In genomic region chr13:95032127-95032831, GRCm38 (mm10) we compare ENCODE assay signal across 14 mouse cellular contexts. TPM values are rescaled to one million over a fixed set of nuclear protein-coding genes. Genes with fewer than 3 reads are reported as not detected.
DNase-seq lines count a peak whose midpoint lies in the region; ATAC-seq and TF ChIP-seq lines count a peak whose summit lies in the region.
"Had no signal": no experiment of that assay in that cellular context is flagged by ENCODE, and none has a peak within 500 bp of the region (broad histone marks: within the 10 kb centered on the region; RNA-seq: fewer than 3 reads in every experiment).

No protein-coding gene starts in this region.

- H3K9me3 ChIP-seq in heart, embryonic 13.5 days, result 0 out of 2 replicates have a peak, but pooled peaks cover 3% of the 10 kb centered on the region
- H3K9me3 ChIP-seq in heart, embryonic 12.5 days (replicated peaks), result peaks cover 7% of the 10 kb centered on the region; the same call in 1 of the 2 replicates
- no peaks in the 10 kb centered on the region for H3K9me3 ChIP-seq in liver, postnatal 0 days (ENCODE audit: low read length)
- no peaks in the 10 kb centered on the region for H3K9me3 ChIP-seq in liver, embryonic 12.5 days (replicated peaks)
- no peaks in the 10 kb centered on the region for H3K9me3 ChIP-seq in midbrain, postnatal 0 days (ENCODE audit: low read length)
- H3K9me3 ChIP-seq: embryonic facial prominence, embryonic 13.5 days had no signal

- WGBS in heart, embryonic 13.5 days, result 59% methylated on average over 17 of the region's 17 CpGs
- WGBS in heart, embryonic 12.5 days, result 69% methylated on average over 17 of the region's 17 CpGs
- 74% methylated on average over 17 of the region's 17 CpGs for WGBS in liver, postnatal 0 days (ENCODE audit: insufficient replicate concordance)
- WGBS in liver, embryonic 12.5 days (ENCODE audit: insufficient replicate concordance), result 69% methylated on average over 17 of the region's 17 CpGs
- 64% methylated on average over 17 of the region's 17 CpGs for WGBS in midbrain, postnatal 0 days

- no peak; the same call in 1 of the 2 replicates for ATAC-seq in heart, embryonic 13.5 days (ENCODE audit: extremely low read depth, insufficient number of reproducible peaks, low FRiP score, low TSS enrichment)
- ATAC-seq in heart, embryonic 12.5 days (ENCODE audit: insufficient number of reproducible peaks, low FRiP score), result no peak
- ATAC-seq in liver, postnatal 0 days, result no peak
- no peak for ATAC-seq in liver, embryonic 12.5 days
- ATAC-seq in midbrain, postnatal 0 days (ENCODE audit: low FRiP score), result peak; percentile 29; the same call in 1 of the 2 replicates

- H3K36me3 ChIP-seq in heart, embryonic 13.5 days, result peaks cover 13% of the 10 kb centered on the region
- peaks cover 13% of the 10 kb centered on the region; the same call in 1 of the 2 replicates for H3K36me3 ChIP-seq in heart, embryonic 12.5 days
- no peaks in the 10 kb centered on the region for H3K36me3 ChIP-seq in liver, postnatal 0 days (replicated peaks; ENCODE audit: insufficient read depth, low read length)
- no peaks in the 10 kb centered on the region for H3K36me3 ChIP-seq in liver, embryonic 12.5 days
- H3K36me3 ChIP-seq in midbrain, postnatal 0 days (ENCODE audit: insufficient read depth, low read length), result peaks cover 9% of the 10 kb centered on the region

- no peaks in the 10 kb centered on the region for H3K4me1 ChIP-seq in heart, embryonic 13.5 days
- H3K4me1 ChIP-seq in heart, embryonic 12.5 days (replicated peaks), result 0 out of 2 replicates have a peak, but pooled peaks cover 6% of the 10 kb centered on the region
- no peaks in the 10 kb centered on the region for H3K4me1 ChIP-seq in liver, postnatal 0 days (ENCODE audit: insufficient read depth)
- H3K4me1 ChIP-seq in liver, embryonic 12.5 days, result no peaks in the 10 kb centered on the region
- no peaks in the 10 kb centered on the region for H3K4me1 ChIP-seq in midbrain, postnatal 0 days (ENCODE audit: insufficient read depth, low read length)
- H3K4me1 ChIP-seq: embryonic facial prominence, embryonic 13.5 days had no signal

- DNase-seq in liver, postnatal 0 days, result no peak
- DNase-seq in heart, postnatal 4 days, result peak; percentile 10
- no peak for DNase-seq in midbrain, postnatal 0 days (ENCODE audit: low spot score)
- no peak for DNase-seq in ovary, postnatal 14 days (ENCODE audit: low spot score)
- no peak for DNase-seq in lung, postnatal 25 days (ENCODE audit: low spot score)
- DNase-seq: adrenal gland, postnatal 36 days; cerebellum, adult 9-10 months; kidney, adult 11 months; lung, postnatal 36 days; right cerebral cortex, postnatal 25 days had no signal

- no peak for TF ChIP-seq CTCF in liver, postnatal 0 days (IDR thresholded peaks at IDR 0.05; ENCODE audit: low read depth)
- no peak for TF ChIP-seq CTCF in midbrain, postnatal 0 days (IDR thresholded peaks at IDR 0.05)

- H3K27me3 ChIP-seq in heart, embryonic 13.5 days (replicated peaks), result no peaks in the 10 kb centered on the region
- no peaks in the 10 kb centered on the region for H3K27me3 ChIP-seq in heart, embryonic 12.5 days (replicated peaks)
- H3K27me3 ChIP-seq in liver, postnatal 0 days (ENCODE audit: insufficient read depth, low read length), result no peaks in the 10 kb centered on the region
- no peaks in the 10 kb centered on the region for H3K27me3 ChIP-seq in liver, embryonic 12.5 days (replicated peaks)
- H3K27me3 ChIP-seq in midbrain, postnatal 0 days (ENCODE audit: insufficient read depth, low read length), result no peaks in the 10 kb centered on the region
- H3K27me3 ChIP-seq: embryonic facial prominence, embryonic 13.5 days had no signal

- no peak for TF ChIP-seq EP300 in liver, postnatal 0 days (IDR thresholded peaks at IDR 0.05; ENCODE audit: low read depth)

- H3K4me3 ChIP-seq in heart, embryonic 13.5 days, result no peak overlapping the region
- H3K4me3 ChIP-seq in heart, embryonic 12.5 days, result no peak overlapping the region
- H3K4me3 ChIP-seq in liver, postnatal 0 days (ENCODE audit: low read depth, low read length), result no peak overlapping the region
- no peak overlapping the region for H3K4me3 ChIP-seq in liver, embryonic 12.5 days
- H3K4me3 ChIP-seq in midbrain, postnatal 0 days (ENCODE audit: low read depth, low read length), result no peak overlapping the region
- H3K4me3 ChIP-seq: embryonic facial prominence, embryonic 13.5 days had no signal

- no peak overlapping the region for H3K27ac ChIP-seq in heart, embryonic 13.5 days (replicated peaks)
- H3K27ac ChIP-seq in heart, embryonic 12.5 days (ENCODE audit: poor library complexity, severe bottlenecking), result no peak overlapping the region
- H3K27ac ChIP-seq in liver, postnatal 0 days (ENCODE audit: low read depth), result no peak overlapping the region; the same call in 1 of the 2 replicates
- H3K27ac ChIP-seq in liver, embryonic 12.5 days, result no peak overlapping the region
- H3K27ac ChIP-seq in midbrain, postnatal 0 days (ENCODE audit: low read depth, low read length), result 0 out of 2 replicates have a peak overlapping the region, but pooled peaks have one; percentile 32
- H3K27ac ChIP-seq: embryonic facial prominence, embryonic 13.5 days had no signal

- H3K9ac ChIP-seq in heart, embryonic 13.5 days, result no peak overlapping the region
- no peak overlapping the region for H3K9ac ChIP-seq in heart, embryonic 12.5 days
- H3K9ac ChIP-seq in liver, postnatal 0 days (replicated peaks), result no peak overlapping the region
- no peak overlapping the region for H3K9ac ChIP-seq in liver, embryonic 12.5 days
- H3K9ac ChIP-seq in midbrain, postnatal 0 days (replicated peaks; ENCODE audit: low read length, poor library complexity, severe bottlenecking), result no peak overlapping the region
- H3K9ac ChIP-seq: embryonic facial prominence, embryonic 13.5 days had no signal

- peak overlapping the region; percentile 6; the same call in 1 of the 2 replicates for H3K4me2 ChIP-seq in heart, embryonic 13.5 days
- no peak overlapping the region; the same call in 1 of the 2 replicates for H3K4me2 ChIP-seq in heart, embryonic 12.5 days
- 0 out of 2 replicates have a peak overlapping the region, but pooled peaks have one; percentile 3 for H3K4me2 ChIP-seq in liver, postnatal 0 days (ENCODE audit: low read depth, low read length)
- H3K4me2 ChIP-seq in liver, embryonic 12.5 days, result no peak overlapping the region
- no peak overlapping the region for H3K4me2 ChIP-seq in midbrain, postnatal 0 days (ENCODE audit: low read depth, low read length, poor library complexity, severe bottlenecking)
- H3K4me2 ChIP-seq: embryonic facial prominence, embryonic 13.5 days had no signal

RNA-seq across cellular contexts. Expression of gene Wdr41, which starts 56.1 kb away (rescaled TPM):
- polyA plus RNA-seq in heart, embryonic 13.5 days (2015; fragmentation: Nextera tagmentation; extraction: Ambion mirVana), result 16.5 and 17.6 TPM in 2 replicates
- 21.2 and 23.8 TPM in 2 replicates for polyA plus RNA-seq in heart, embryonic 12.5 days (2016; fragmentation: Nextera tagmentation; extraction: Ambion mirVana)
- 7.4 and 7.5 TPM in 2 replicates for polyA plus RNA-seq in liver, postnatal 0 days (2015; fragmentation: Nextera tagmentation; extraction: Ambion mirVana)
- polyA plus RNA-seq in liver, embryonic 12.5 days (2016; fragmentation: Nextera tagmentation; extraction: Ambion mirVana), result 8.1 and 9.8 TPM in 2 replicates
- 10 to 100 TPM; 18.2 to 18.5 TPM for total RNA-seq in heart, postnatal 4 days (2021)
- total RNA-seq in midbrain, postnatal 0 days (2014; rRNA removed), result 24.3 and 27.8 TPM in 2 replicates
- polyA plus RNA-seq in midbrain, postnatal 0 days (2015; fragmentation: Nextera tagmentation; extraction: Ambion mirVana), result 25.5 and 26.9 TPM in 2 replicates

Comparison
In these comparisons a context has a peak if more than half of its experiments do, and no peak if none do; other contexts are left out.
1. H3K4me2 ChIP-seq: peak in heart, embryonic 13.5 days (single experiment) and liver, postnatal 0 days (single experiment); none in heart, embryonic 12.5 days (single experiment), liver, embryonic 12.5 days (single experiment) and midbrain, postnatal 0 days (single experiment).